Mouse (Mus musculus): ENCODE data around the gene Tssk3. TPM values are rescaled to one million over a fixed set of nuclear protein-coding genes. Genes with fewer than 3 reads are reported as not detected.

Gene Tssk3
- total and polyA plus RNA-seq, 2 experiments from 2014 or later = not detected

GRCm38 (mm10) chr4:129518519-129518918 lies 27.7 kb upstream of the Tssk3 start:
- Histone ChIP-seq H3K9me3 (replicated peaks; ENCODE audit: control insufficient read depth, low read length) (no peaks in the 10 kb centered on the region), H3K36me3 (replicated peaks; ENCODE audit: control insufficient read depth, insufficient read depth, low read length) (peaks cover 66% of the 10 kb centered on the region), H3K4me1 (ENCODE audit: control insufficient read depth, insufficient read depth) (no peaks in the 10 kb centered on the region), H3K27me3 (ENCODE audit: control insufficient read depth, insufficient read depth, low read length) (no peaks in the 10 kb centered on the region), H3K9ac (replicated peaks; ENCODE audit: low read depth, low read length) (no peak overlapping the region), H3K4me2 (ENCODE audit: low read depth, low read length) (no peak overlapping the region), H3K27ac (ENCODE audit: low read depth) (no peak overlapping the region), H3K4me3 (ENCODE audit: low read depth, low read length) (no peak overlapping the region)
- TF ChIP-seq EP300 (IDR thresholded peaks at IDR 0.05; ENCODE audit: low read depth) (no peak), CTCF (IDR thresholded peaks at IDR 0.05; ENCODE audit: low read depth) (no peak)
- no peak for DNase-seq (ENCODE audit: low spot score)
- 81% methylated on average over 8 of the region's 8 CpGs for WGBS
- no peak for ATAC-seq (ENCODE audit: insufficient read depth, low read depth)

GRCm38 (mm10) chr4:129516925-129517324 lies 26.1 kb upstream of the Tssk3 start:
- H3K27me3 ChIP-seq (ENCODE audit: control insufficient read depth, insufficient read depth, low read length) = no peaks in the 10 kb centered on the region
- TF ChIP-seq CTCF (IDR thresholded peaks at IDR 0.05; ENCODE audit: low read depth) (no peak), EP300 (IDR thresholded peaks at IDR 0.05; ENCODE audit: low read depth) (no peak)
- H3K27ac ChIP-seq (ENCODE audit: low read depth) = no peak overlapping the region
- 57% methylated on average over 2 of the region's 2 CpGs for WGBS
- H3K4me1 ChIP-seq (ENCODE audit: control insufficient read depth, insufficient read depth) = no peaks in the 10 kb centered on the region
- DNase-seq (ENCODE audit: low spot score) (no peak), ATAC-seq (ENCODE audit: insufficient read depth, low read depth) (no peak)
- no peak overlapping the region for H3K4me3 ChIP-seq (ENCODE audit: low read depth, low read length)
- peaks cover 50% of the 10 kb centered on the region for H3K36me3 ChIP-seq (replicated peaks; ENCODE audit: control insufficient read depth, insufficient read depth, low read length)
- no peaks in the 10 kb centered on the region for H3K9me3 ChIP-seq (replicated peaks; ENCODE audit: control insufficient read depth, low read length)
- no peak overlapping the region for H3K9ac ChIP-seq (replicated peaks; ENCODE audit: low read depth, low read length)
- H3K4me2 ChIP-seq (ENCODE audit: low read depth, low read length) = no peak overlapping the region

- WGBS = under 1% methylated on average over 29 of the region's 35 CpGs
- Histone ChIP-seq H3K4me2 (ENCODE audit: low read depth, low read length) (peak overlapping the region; percentile 85), H3K27ac (ENCODE audit: low read depth) (peak overlapping the region; percentile 90), H3K36me3 (replicated peaks; ENCODE audit: control insufficient read depth, insufficient read depth, low read length) (peaks cover 26% of the 10 kb centered on the region), H3K9ac (replicated peaks; ENCODE audit: low read depth, low read length) (peak overlapping the region; percentile 97), H3K4me3 (ENCODE audit: low read depth, low read length) (peak overlapping the region; percentile 94), H3K9me3 (replicated peaks; ENCODE audit: control insufficient read depth, low read length) (no peaks in the 10 kb centered on the region), H3K27me3 (ENCODE audit: control insufficient read depth, insufficient read depth, low read length) (no peaks in the 10 kb centered on the region), H3K4me1 (ENCODE audit: control insufficient read depth, insufficient read depth) (no peaks in the 10 kb centered on the region; the same call in none of the 2 replicates)
- TF ChIP-seq CTCF (IDR thresholded peaks at IDR 0.05; ENCODE audit: low read depth) (peak; percentile 78), EP300 (IDR thresholded peaks at IDR 0.05; ENCODE audit: low read depth) (no peak)
- peak; percentile 74 for ATAC-seq (ENCODE audit: insufficient read depth, low read depth)
- no peak for DNase-seq (ENCODE audit: low spot score)
These were observed 23.6 kb upstream of the Tssk3 start for GRCm38 (mm10) chr4:129514300-129514898.

GRCm38 (mm10) chr4:129513891-129514290 lies 23.1 kb upstream of the Tssk3 start:
- no peak for DNase-seq (ENCODE audit: low spot score)
- under 1% methylated on average over 44 of the region's 57 CpGs for WGBS
- H3K9ac ChIP-seq (replicated peaks; ENCODE audit: low read depth, low read length) = peak overlapping the region; percentile 97
- H3K4me1 ChIP-seq (ENCODE audit: control insufficient read depth, insufficient read depth) = peaks cover 2% of the 10 kb centered on the region
- peaks cover 24% of the 10 kb centered on the region for H3K36me3 ChIP-seq (replicated peaks; ENCODE audit: control insufficient read depth, insufficient read depth, low read length)
- peak overlapping the region; percentile 94 for H3K4me3 ChIP-seq (ENCODE audit: low read depth, low read length)
- peak overlapping the region; percentile 85 for H3K4me2 ChIP-seq (ENCODE audit: low read depth, low read length)
- TF ChIP-seq CTCF (IDR thresholded peaks at IDR 0.05; ENCODE audit: low read depth) (no peak), EP300 (IDR thresholded peaks at IDR 0.05; ENCODE audit: low read depth) (no peak)
- ATAC-seq (ENCODE audit: insufficient read depth, low read depth) = peak; percentile 42
- peak overlapping the region; percentile 90 for H3K27ac ChIP-seq (ENCODE audit: low read depth)
- no peaks in the 10 kb centered on the region for H3K9me3 ChIP-seq (replicated peaks; ENCODE audit: control insufficient read depth, low read length)
- no peaks in the 10 kb centered on the region for H3K27me3 ChIP-seq (ENCODE audit: control insufficient read depth, insufficient read depth, low read length)

- Histone ChIP-seq H3K36me3 (replicated peaks; ENCODE audit: control insufficient read depth, insufficient read depth, low read length) (peaks cover 18% of the 10 kb centered on the region), H3K4me1 (ENCODE audit: control insufficient read depth, insufficient read depth) (peaks cover 8% of the 10 kb centered on the region), H3K9ac (replicated peaks; ENCODE audit: low read depth, low read length) (peak within 1 kb of the TSS; percentile 97), H3K4me2 (ENCODE audit: low read depth, low read length) (peak within 1 kb of the TSS; percentile 85), H3K27ac (ENCODE audit: low read depth) (peak within 1 kb of the TSS; percentile 90), H3K4me3 (ENCODE audit: low read depth, low read length) (peak within 1 kb of the TSS; percentile 94), H3K27me3 (ENCODE audit: control insufficient read depth, insufficient read depth, low read length) (no peaks in the 10 kb centered on the region), H3K9me3 (replicated peaks; ENCODE audit: control insufficient read depth, low read length) (no peaks in the 10 kb centered on the region)
- DNase-seq (ENCODE audit: low spot score) = peak; percentile 74
- 0 out of 2 replicates have a peak, but pooled peaks have one; percentile 37 for TF ChIP-seq EP300 (IDR thresholded peaks at IDR 0.05; ENCODE audit: low read depth)
- no peak for TF ChIP-seq CTCF (IDR thresholded peaks at IDR 0.05; ENCODE audit: low read depth)
- peak; percentile 83 for ATAC-seq (ENCODE audit: insufficient read depth, low read depth)
- 7% methylated on average over 44 of the region's 47 CpGs for WGBS
These were observed 22.4 kb upstream of the Tssk3 start, which contains the start of gene Marcksl1 for GRCm38 (mm10) chr4:129513086-129513767. Gene Marcksl1 (plus strand): TSS chr4:129513581.
